Mouse (Mus musculus) left cerebral cortex, adult 9 months (tissue): ENCODE measurements around the gene Clec12a.
"Not testable (repeated sequence)": the region's sequence is repeated elsewhere in the genome, so short reads cannot be mapped to it uniquely, and the experiment has no call there.

Experiments used
- DNase-seq, 2 experiments: peaks; one replicate each; pipeline ENCODE4 v3.0.0; 2022; ENCODE audit warnings: low spot score in 2 of 2

The Clec12a gene

GRCm38 (mm10) chr6:129342391-129342790, at the start of gene Clec12a:
Gene Clec12a (plus strand): TSS chr6:129342691.
- DNase-seq, result not testable (repeated sequence)

DNA sequence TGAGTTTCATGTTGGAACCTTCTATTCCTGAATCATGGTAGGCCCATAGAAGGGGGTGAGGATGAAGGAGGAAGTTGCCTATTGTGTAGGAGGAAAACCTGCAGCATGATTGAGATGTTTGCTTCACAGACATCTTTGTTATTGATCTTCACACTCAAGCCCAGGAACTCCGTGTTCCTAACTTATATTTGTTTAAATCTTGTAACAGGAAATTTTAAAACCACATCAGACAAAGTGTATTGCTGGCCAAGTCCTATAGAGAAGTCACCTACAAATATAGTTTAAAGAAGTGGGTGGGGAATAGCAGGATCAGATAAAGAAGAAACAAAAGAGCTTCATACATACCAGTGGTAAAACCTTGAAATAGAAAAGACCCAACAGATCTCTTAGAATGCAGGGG, 38.3 kb upstream of the Clec12a start:
- no peak for DNase-seq

DNA sequence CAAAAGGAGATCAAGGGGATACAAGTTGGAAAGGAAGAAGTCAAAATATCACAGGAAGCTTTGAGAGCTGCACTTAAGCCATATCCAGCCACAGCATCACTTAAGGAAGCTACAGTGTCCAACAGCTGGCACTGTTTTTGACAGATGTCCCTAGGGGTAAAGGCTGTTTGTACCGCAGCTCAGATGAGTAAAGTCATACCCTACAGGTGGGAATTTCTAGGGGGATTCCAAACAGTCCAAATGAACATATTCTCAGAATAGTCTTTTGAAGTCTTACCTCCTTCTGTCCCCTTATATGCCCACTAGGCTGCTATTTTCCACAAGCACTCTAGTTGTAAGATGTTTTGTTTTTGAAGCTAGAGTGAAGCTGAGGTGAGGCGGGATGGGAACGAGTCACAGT, 30.0 kb upstream of the Clec12a start:
- DNase-seq, result no peak

DNA sequence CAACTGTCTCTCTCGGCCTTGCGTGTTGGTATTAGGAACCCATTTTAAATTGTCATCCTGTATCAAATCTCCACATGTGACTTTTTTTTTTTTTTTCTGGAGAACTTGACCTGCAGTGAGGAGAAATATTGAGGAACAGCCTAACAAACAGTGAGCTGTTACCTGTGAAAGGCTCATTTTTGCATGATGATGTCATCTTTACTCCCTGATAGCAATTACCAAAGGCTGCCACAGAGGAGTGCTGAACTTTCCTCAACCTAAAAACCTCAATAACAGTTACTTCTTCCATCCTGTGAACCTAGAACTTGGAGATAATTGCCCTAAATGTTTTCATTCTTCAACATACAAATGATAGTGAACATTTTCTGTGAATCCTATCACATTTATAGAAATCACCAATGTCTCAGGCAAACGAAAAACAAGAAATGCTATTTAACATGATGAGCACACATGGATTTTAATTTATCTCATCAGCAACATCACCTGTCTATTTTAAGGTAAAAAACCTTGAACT, 27.8 kb upstream of the Clec12a start:
- no peak for DNase-seq

GRCm38 (mm10) chr6:129315698-129316097, 26.8 kb upstream of the Clec12a start:
- DNase-seq, result no peak

GRCm38 (mm10) chr6:129316463-129316862, 26.0 kb upstream of the Clec12a start:
- DNase-seq, result no peak

DNA sequence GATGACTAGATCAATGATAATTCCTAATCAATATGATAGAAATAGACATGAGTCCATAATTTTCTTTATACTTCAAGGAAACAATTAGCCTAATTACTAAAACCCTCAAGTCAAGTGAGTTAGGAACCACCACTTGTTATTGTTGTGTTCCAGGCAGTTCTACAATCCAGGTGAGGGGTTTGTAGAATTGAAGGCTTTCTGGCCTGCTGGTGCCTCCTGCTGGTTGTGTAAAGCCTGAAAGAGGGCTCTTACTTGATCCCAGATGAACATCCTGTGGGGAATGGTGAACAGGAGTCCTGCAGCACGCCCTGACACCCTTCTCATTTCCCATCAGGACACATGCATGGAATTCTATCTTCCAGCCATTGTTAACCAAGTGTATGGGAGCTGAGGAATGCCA, 24.1 kb upstream of the Clec12a start:
- DNase-seq, result no peak

DNA sequence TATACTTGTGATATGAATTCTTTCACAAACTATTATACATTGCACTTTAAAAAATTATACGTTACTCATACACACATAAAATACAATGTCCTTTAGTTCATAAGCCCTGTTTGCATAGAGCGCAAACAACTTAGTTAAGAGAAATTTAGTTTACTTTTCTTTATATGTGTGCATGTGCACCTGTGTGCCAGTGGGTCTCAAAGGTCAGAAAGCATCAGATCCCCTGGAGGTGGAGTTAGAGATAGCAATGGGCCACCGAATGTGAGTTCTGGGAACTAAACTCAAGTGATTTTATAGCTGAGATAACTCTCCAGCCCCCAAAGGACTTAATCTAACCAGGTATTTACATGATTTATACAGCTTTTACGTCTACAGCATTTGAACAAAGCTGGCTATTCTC, 23.2 kb upstream of the Clec12a start:
- no peak for DNase-seq

DNA sequence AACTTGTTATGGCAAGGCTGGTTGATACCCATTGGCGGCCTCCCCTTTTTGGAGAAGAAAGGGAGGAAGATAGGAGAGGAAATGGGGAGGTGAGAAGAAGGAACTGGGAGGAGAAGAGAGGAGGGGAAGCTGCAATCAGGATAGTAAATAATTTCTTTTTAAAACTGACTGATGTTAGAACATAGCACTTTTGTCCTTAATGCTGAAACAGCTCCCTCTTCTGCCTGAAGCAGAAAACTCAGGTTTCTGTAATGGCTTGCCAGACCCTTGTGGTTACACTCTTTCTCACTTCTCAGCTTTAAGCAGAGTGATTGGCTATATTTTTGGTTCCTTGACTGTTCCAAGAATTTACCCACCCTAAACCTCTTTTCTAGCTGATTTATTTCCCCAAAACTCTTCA, 16.5 kb upstream of the Clec12a start:
- no peak for DNase-seq

DNA sequence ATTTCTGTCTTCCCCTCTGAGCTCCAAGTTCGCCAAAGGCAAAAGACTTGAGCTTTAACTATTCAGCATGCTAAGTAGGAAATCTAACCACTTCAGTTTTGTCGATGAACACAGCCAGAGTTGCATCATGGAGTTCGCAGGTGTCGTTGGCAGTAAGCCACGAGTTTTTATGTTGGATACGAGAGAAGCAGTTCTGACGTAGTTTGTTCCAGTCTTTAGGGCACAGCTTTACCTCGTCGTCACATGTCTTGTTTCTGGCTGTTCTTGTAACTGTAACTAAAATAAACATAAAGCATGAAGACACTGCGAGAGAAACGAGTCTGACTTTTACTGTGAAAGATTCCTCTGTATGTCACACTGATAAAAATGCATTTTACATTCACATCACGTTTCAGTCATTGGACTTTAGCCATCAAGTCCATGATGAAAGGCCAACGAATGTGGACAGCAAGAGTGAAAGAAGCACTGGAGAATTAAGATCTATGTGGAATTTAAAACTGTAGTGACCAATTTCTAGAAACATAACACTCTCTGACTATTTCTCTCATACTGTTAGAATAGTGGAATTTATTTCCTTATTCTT, 15.8 kb upstream of the Clec12a start:
- no peak for DNase-seq

GRCm38 (mm10) chr6:129331610-129332009, 10.9 kb upstream of the Clec12a start, which contains the start of gene 4922502D21Rik:
Gene 4922502D21Rik (minus strand): TSS chr6:129331796.
- DNase-seq, result no peak

GRCm38 (mm10) chr6:129333674-129334078, 8.8 kb upstream of the Clec12a start:
- DNase-seq, result peak; percentile 20 to 44

- no peak for DNase-seq
Observed at GRCm38 (mm10) chr6:129337751-129338150, 4.7 kb upstream of the Clec12a start.

GRCm38 (mm10) chr6:129344408-129344807, 1.9 kb downstream of the Clec12a start:
- DNase-seq, result no peak

- DNase-seq, result no peak
Observed at GRCm38 (mm10) chr6:129349524-129350352, 7.2 kb downstream of the Clec12a start.

DNA sequence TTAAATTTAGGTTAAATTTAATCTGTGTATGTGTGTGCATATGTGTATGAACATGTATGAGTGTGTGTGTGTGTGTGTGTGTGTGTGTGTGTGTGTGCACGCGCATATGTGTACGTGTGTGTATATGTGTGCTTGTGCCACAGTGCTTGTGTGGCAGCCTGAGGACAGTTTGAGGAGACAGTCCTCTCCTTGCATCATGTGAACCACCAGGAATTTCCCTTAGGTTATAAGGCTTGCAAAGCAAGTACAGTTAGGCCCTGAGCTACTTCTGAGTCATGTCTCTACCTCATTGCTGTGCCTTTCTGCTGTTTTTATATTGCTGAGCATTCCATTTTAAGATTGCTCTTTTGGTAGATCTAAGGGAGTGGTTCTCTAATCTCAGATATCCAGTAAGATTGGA, 8.6 kb downstream of the Clec12a start:
- no peak for DNase-seq

- DNase-seq, result no peak
Observed at GRCm38 (mm10) chr6:129355774-129356173, 13.3 kb downstream of the Clec12a start.

GRCm38 (mm10) chr6:129356430-129356829, 13.9 kb downstream of the Clec12a start:
- DNase-seq, result no peak

GRCm38 (mm10) chr6:129359515-129359914, 17.0 kb downstream of the Clec12a start:
- DNase-seq, result no peak

DNA sequence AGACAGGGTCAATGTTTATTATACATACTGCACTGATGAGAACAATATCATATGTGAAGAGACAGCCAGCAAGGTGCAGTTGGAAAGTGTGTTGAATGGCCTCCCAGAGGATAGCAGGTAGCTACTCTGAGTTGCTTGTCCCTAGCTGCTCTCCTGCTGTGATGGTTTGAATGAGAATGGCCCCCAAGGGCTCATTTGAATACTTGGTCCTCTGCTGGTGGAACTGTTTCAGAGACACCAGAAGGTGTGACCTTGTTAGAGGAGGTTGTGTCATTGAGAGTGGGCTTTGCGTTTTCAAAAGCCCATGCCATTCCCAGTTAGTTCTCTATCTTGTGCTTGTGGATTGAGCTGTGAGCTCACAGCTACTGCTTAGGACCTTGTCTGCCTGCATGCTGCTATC, 21.5 kb downstream of the Clec12a start:
- DNase-seq, result no peak

GRCm38 (mm10) chr6:129365959-129366359, 23.5 kb downstream of the Clec12a start:
- DNase-seq, result peak in 1 of 2 experiments; percentile 3

- no peak for DNase-seq
Observed at GRCm38 (mm10) chr6:129369374-129370132, 27.1 kb downstream of the Clec12a start.
